Mouse (Mus musculus): ENCODE measurements around the gene Gm10959. TPM values are rescaled to one million over a fixed set of nuclear protein-coding genes. Genes with fewer than 3 reads are reported as not detected.

The Gm10959 gene
- total and polyA plus RNA-seq, 2 experiments from 2014 or later = not detected

DNA sequence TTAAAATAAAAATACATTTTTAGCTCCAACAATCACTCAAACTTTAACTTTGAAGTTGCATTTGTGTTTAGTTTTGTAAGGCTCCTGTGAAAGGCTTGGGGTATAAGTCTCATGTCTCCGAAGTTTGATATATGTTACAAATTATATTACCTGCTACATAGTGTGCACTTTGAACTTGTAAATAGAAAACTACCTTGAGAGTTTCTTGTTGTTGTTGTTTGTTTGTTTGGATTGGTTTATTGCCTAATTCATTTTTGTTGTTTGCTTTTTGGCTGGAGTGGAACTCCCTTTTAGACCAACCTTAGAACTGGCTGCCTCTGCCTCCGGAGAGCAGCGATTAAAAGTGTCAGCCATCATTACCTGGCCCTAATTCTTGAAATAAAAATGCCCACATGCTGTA, 24.4 kb downstream of the Gm10959 start, which contains the start of gene Fabp2:
Gene Fabp2, plus strand, starts transcription at position 301 of the 400 bp plus-strand sequence.
- WGBS = 94% methylated on average over 3 of the region's 3 CpGs

GRCm38 (mm10) chr3:122888371-122888819, 30.8 kb downstream of the Gm10959 start:
- DNase-seq (no peak), ATAC-seq (no peak)
- Histone ChIP-seq H3K4me1 (ENCODE audit: insufficient read depth) (no peaks in the 10 kb centered on the region), H3K27ac (ENCODE audit: low read depth, low read length) (no peak overlapping the region), H3K27me3 (ENCODE audit: insufficient read depth, low read length) (no peaks in the 10 kb centered on the region), H3K9ac (no peak overlapping the region), H3K4me3 (ENCODE audit: low read depth, low read length) (no peak overlapping the region), H3K4me2 (ENCODE audit: low read depth) (no peak overlapping the region), H3K36me3 (ENCODE audit: insufficient read depth) (no peaks in the 10 kb centered on the region), H3K9me3 (ENCODE audit: low read length) (no peaks in the 10 kb centered on the region)
- no peak for TF ChIP-seq CTCF (IDR thresholded peaks at IDR 0.05; ENCODE audit: low read depth)
- WGBS = 92% methylated on average over 5 of the region's 5 CpGs

More for the DNA sequence above, 24.4 kb downstream of the Gm10959 start, which contains the start of gene Fabp2:
- Histone ChIP-seq H3K9me3 (ENCODE audit: low read length) (no peaks in the 10 kb centered on the region), H3K36me3 (ENCODE audit: insufficient read depth) (no peaks in the 10 kb centered on the region), H3K4me2 (ENCODE audit: low read depth) (no peak within 1 kb of the TSS), H3K4me3 (ENCODE audit: low read depth, low read length) (no peak within 1 kb of the TSS), H3K4me1 (ENCODE audit: insufficient read depth) (no peaks in the 10 kb centered on the region), H3K27ac (ENCODE audit: low read depth, low read length) (no peak within 1 kb of the TSS), H3K9ac (no peak within 1 kb of the TSS), H3K27me3 (ENCODE audit: insufficient read depth, low read length) (no peaks in the 10 kb centered on the region)
- no peak for TF ChIP-seq CTCF (IDR thresholded peaks at IDR 0.05; ENCODE audit: low read depth)
- ATAC-seq (no peak), DNase-seq (no peak)

DNA sequence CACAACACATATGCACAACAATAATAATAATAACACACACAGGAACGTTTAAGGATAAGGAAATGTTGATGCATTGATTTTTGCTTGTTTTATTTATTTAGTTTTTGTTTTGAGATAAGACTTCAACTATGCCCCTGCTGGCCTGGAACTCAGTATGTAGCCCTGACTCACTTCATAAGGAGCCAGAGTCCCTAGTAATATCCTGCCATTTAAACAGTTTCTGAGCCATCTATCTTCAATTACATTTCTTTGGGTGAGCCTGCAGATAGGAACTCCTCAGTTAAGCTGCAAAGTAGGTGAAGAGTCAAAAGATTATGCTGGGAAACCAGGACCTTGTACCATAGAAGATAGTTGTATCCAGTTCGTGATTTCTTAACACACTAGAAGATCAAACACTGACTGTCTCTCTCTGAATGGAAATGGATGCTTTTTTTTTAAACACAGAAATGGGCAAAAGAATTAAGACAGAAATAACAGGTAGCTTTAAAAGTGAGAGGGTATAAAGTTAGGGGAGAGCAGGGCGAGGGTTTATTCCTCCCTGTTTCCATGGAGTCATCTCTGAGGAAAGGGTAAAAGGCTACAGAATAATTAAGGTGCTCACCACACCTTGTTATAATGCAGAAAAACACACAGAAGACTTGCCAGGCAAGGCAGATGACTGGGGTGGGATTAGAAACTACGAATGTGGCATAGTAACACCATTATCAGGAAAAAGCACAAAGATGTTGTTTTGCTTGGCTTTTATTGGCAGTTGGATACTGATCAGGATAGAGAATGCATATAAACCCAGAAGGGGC, 31.5 kb downstream of the Gm10959 start:
- no peak for TF ChIP-seq CTCF (IDR thresholded peaks at IDR 0.05; ENCODE audit: low read depth)
- H3K9ac ChIP-seq = no peak overlapping the region
- no peaks in the 10 kb centered on the region for H3K27me3 ChIP-seq (ENCODE audit: insufficient read depth, low read length)
- DNase-seq = no peak
- H3K9me3 ChIP-seq (ENCODE audit: low read length) = no peaks in the 10 kb centered on the region
- no peak for ATAC-seq
- H3K27ac ChIP-seq (ENCODE audit: low read depth, low read length) = no peak overlapping the region
- no peak overlapping the region for H3K4me3 ChIP-seq (ENCODE audit: low read depth, low read length)
- no peak overlapping the region for H3K4me2 ChIP-seq (ENCODE audit: low read depth)
- H3K4me1 ChIP-seq (ENCODE audit: insufficient read depth) = no peaks in the 10 kb centered on the region
- no peaks in the 10 kb centered on the region for H3K36me3 ChIP-seq (ENCODE audit: insufficient read depth)
- WGBS = 76% methylated on average over 4 of the region's 4 CpGs

GRCm38 (mm10) chr3:122878705-122879315, 40.4 kb downstream of the Gm10959 start:
- Histone ChIP-seq H3K9me3 (ENCODE audit: low read length) (no peaks in the 10 kb centered on the region), H3K27ac (ENCODE audit: low read depth, low read length) (no peak overlapping the region), H3K4me3 (ENCODE audit: low read depth, low read length) (no peak overlapping the region), H3K9ac (no peak overlapping the region), H3K4me2 (ENCODE audit: low read depth) (no peak overlapping the region), H3K4me1 (ENCODE audit: insufficient read depth) (no peaks in the 10 kb centered on the region), H3K36me3 (ENCODE audit: insufficient read depth) (no peaks in the 10 kb centered on the region), H3K27me3 (ENCODE audit: insufficient read depth, low read length) (no peaks in the 10 kb centered on the region)
- 91% methylated on average over 8 of the region's 8 CpGs for WGBS
- ATAC-seq (no peak), DNase-seq (no peak)
- 0 out of 2 replicates have a peak, but pooled peaks have one; percentile 14 for TF ChIP-seq CTCF (IDR thresholded peaks at IDR 0.05; ENCODE audit: low read depth)

GRCm38 (mm10) chr3:122877543-122877942, 41.6 kb downstream of the Gm10959 start:
- H3K4me2 ChIP-seq (ENCODE audit: low read depth) = no peak overlapping the region
- ATAC-seq (no peak), DNase-seq (no peak)
- no peaks in the 10 kb centered on the region for H3K27me3 ChIP-seq (ENCODE audit: insufficient read depth, low read length)
- no peak overlapping the region for H3K27ac ChIP-seq (ENCODE audit: low read depth, low read length)
- no peaks in the 10 kb centered on the region for H3K4me1 ChIP-seq (ENCODE audit: insufficient read depth)
- 92% methylated on average over 3 of the region's 3 CpGs for WGBS
- H3K9ac ChIP-seq = no peak overlapping the region
- H3K4me3 ChIP-seq (ENCODE audit: low read depth, low read length) = no peak overlapping the region
- no peaks in the 10 kb centered on the region for H3K36me3 ChIP-seq (ENCODE audit: insufficient read depth)
- H3K9me3 ChIP-seq (ENCODE audit: low read length) = no peaks in the 10 kb centered on the region
- no peak for TF ChIP-seq CTCF (IDR thresholded peaks at IDR 0.05; ENCODE audit: low read depth)

DNA sequence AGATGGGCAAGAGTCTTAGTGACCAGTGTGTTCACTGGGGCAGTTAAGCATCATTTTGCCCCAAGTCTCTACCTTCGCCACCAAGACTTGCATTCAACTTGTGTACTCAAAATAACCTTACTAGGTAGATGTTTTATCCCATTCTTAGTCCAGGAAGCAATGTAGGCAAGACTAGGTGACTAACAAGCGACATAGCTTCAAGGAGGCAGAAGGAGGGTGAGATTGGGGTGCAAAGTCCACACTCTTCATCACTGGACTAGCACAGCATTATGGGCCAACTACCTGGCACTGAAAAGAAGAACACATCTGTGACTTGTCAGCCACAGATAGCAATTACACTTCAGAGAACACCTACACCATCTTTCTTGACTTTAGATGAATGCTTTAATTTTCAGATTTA, 42.3 kb downstream of the Gm10959 start:
- Histone ChIP-seq H3K27me3 (ENCODE audit: insufficient read depth, low read length) (no peaks in the 10 kb centered on the region), H3K4me3 (ENCODE audit: low read depth, low read length) (no peak overlapping the region), H3K27ac (ENCODE audit: low read depth, low read length) (no peak overlapping the region), H3K9me3 (ENCODE audit: low read length) (no peaks in the 10 kb centered on the region), H3K36me3 (ENCODE audit: insufficient read depth) (no peaks in the 10 kb centered on the region), H3K4me1 (ENCODE audit: insufficient read depth) (no peaks in the 10 kb centered on the region), H3K4me2 (ENCODE audit: low read depth) (no peak overlapping the region), H3K9ac (no peak overlapping the region)
- no peak for TF ChIP-seq CTCF (IDR thresholded peaks at IDR 0.05; ENCODE audit: low read depth)
- DNase-seq (no peak), ATAC-seq (no peak)
- 89% methylated on average over 2 of the region's 2 CpGs for WGBS

- DNase-seq (no peak), ATAC-seq (no peak)
- H3K27me3 ChIP-seq (ENCODE audit: insufficient read depth, low read length) = no peaks in the 10 kb centered on the region
- H3K4me1 ChIP-seq (ENCODE audit: insufficient read depth) = no peaks in the 10 kb centered on the region
- H3K27ac ChIP-seq (ENCODE audit: low read depth, low read length) = no peak overlapping the region
- H3K4me3 ChIP-seq (ENCODE audit: low read depth, low read length) = no peak overlapping the region
- no peaks in the 10 kb centered on the region for H3K36me3 ChIP-seq (ENCODE audit: insufficient read depth)
- H3K9me3 ChIP-seq (ENCODE audit: low read length) = no peaks in the 10 kb centered on the region
- no peak overlapping the region for H3K4me2 ChIP-seq (ENCODE audit: low read depth)
- no peak for TF ChIP-seq CTCF (IDR thresholded peaks at IDR 0.05; ENCODE audit: low read depth)
- H3K9ac ChIP-seq = no peak overlapping the region
- 84% methylated on average over 1 of the region's 1 CpGs for WGBS
Measured at GRCm38 (mm10) chr3:122871596-122871995, 47.6 kb downstream of the Gm10959 start.

All from forebrain, postnatal 0 days (tissue).